Mouse (Mus musculus) T-cell, adult 2 months (primary cell): ENCODE data around the gene Sncb.
"Not testable (repeated sequence)": the region's sequence is repeated elsewhere in the genome, so short reads cannot be mapped to it uniquely, and the experiment has no call there.

Source experiments
- DNase-seq: peaks from one replicate; pipeline ENCODE4 v3.0.0; 2022; ENCODE audit warnings: low spot score

Gene Sncb

DNA sequence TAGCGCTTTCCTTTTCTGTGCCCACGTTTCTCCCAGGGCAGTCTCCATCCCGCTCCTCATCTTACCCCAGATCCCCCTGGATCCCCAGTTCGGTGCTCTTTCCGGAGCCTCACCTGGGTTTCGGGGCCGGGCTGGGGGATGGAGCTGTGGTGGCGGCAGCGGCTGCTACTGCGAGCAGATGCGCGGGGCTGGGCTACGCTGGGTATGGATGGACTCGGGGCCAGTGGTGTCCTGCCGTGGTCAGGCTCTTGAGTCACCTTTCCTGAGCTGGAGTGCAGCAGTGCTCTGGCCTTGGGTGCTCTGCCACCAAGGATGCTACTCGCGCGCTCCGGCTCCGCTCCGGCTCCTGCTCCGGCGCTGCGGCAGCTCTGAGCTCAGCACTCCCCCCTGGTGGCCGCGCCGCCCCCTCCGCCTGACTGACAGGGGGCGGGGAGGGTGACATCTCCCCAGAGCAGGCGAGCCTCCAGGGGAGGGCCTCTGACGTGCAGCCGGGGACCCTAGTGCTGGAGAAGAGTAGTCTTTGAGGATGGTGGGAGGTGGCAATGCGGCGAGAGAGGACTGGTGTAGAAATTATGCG is at the start of gene Sncb:
Gene Sncb (minus strand): TSS at position 404 of the 577 bp plus-strand sequence.
- DNase-seq, result peak; percentile 61

DNA sequence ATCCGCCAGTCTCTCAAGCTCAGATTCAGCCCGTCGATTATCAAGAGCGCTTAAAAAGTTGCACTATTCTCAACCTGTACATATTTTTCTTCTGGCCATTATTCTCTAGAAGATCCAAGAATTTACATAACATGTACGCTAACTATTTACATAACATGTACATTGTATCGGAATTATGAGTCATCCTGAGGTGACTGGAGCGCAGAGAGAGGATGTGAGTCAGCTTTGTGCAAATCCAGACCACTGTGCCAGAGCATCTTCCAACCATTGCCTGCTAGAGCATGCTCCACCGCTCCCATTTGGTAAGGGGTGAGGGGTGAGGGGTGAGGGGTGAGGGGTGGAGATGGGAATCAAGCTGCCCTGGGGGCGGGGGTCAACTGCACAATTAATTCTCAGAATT is 47.0 kb upstream of the Sncb start:
- no peak for DNase-seq

DNA sequence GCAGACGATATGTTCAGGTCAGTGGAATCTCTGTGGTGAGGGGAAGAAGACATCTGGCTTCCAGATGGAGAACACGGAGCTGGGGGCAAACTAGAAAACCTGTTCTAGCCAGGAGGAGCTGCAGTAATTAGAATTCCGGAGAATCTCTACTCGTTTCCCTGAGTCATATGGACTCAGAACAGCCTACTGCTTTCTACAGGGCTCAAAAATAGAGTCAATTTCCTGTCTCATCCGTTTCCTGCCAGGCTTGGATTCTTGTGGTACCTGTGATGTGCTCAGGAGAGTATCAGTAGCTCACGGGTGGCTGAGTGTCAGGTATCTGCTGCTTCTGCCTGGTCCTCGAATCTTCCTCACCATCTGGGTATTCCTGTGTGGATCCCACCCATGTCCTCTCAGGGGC is 45.1 kb upstream of the Sncb start:
- no peak for DNase-seq

DNA sequence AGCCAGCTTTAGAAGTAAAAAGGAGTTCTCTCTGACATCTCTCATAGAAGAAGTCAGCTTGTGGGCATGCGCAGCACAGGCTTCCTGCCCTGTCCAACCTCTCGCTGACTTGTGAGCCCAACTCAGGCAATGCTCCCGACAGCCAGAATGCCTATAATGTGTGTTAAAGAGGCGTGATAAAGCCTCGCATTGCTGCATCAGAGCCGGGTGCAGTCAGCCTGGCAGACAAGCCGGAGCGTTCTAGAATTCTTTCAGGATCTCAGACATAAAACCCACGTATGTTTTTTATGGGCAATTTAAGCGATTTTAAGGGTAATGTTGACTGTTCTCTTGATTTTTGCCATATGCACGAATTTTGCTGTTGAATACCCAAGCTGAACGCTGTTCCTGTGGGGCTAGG is 41.7 kb upstream of the Sncb start:
- DNase-seq, result no peak

DNA sequence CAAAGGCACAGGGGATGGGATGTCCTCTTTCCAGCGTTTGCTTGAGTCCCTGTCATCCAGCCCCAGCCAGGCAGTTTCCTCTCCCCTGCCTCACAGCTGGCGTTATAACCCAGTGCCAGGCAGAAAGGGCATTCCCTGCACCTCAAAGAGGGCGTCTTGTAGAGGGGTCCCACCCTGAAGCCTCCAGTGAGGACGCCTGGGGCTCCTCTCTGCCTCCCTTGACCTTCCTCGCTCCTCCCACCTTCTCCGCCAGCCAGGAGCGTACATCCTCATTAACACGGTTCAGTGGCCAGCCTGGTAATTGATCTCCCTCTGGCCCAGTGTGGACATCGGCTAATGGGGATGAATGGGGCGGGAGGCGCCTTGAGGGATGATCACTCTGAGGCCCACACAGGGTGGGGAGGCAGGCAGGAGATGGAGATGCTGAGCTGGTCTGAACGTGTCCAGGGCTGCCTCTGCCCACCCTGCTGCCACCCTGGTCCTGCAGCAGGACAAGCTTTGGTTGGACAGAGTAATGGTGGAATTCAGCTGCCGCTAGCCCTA is 40.1 kb upstream of the Sncb start:
- DNase-seq, result no peak

DNA sequence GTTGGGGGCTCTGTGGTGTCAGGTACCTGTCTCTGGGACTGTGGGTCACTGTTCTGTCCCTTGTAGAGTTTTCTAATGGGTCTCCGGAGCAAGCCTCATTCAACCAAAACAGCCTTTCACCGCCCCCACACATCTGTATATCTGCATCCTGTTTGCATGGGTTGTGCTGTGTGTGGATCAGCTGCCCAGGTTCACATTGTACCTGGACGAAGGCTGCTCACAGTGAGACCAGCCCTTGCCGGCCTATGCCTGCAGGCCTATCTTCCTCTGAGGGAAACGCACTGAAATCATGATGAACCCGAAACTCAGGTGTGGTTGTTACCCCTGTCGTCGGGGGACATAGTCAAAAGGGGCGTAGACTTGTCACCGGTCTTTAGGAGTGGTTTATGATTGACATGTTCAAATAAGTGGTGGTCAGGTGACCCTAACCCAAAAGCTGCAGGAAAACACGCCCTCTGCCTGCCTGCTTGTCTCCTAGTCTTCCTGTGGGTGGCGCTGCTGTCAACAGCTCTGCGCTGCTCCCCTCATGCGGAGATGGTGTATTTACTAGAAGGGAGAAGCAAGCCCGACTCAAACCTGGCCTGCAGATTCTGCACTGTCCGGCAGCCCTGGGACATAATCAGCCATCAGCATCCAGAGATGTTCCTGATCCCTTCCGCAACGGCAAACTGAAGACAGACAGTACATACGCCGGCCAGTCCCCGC is 38.9 kb upstream of the Sncb start:
- no peak for DNase-seq

DNA sequence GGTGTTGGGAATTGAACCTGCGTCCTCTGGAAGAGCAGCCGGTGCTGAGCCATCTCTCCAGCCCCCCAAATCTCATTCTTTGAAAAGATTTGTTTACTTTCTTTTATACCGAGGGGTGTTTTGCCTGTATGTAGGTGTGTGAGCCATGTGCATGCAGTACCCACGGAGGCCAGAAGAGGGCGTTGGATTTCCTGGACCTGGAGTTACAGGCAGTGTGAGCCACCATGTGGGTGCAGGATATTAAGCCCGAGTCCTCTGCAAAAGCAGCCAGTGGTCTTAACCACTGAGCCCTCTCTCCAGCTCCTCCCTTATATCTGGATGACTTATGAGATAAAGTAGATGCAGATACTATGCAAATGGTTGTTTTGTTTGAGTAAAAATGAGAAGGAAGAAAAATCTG is 36.6 kb upstream of the Sncb start:
- DNase-seq, result no peak

DNA sequence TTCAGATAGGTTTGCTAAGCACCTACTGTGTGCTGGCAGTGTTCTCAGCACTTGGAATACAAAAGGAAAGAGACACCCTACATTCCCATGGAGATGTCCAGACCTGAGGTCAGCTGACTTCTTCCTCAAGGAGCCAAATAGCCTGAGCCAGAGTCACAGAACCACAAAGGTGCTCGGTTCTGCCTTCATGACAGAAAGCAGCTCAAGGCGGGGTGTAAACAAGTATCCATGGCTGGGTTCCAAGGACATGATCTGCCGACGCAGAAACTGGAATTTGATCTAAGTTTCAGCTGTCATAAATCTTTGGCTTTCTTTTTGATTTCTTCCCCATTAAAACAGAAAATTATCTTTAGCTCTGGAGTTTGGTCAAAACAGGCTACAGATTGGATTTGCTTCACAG is 33.8 kb upstream of the Sncb start:
- no peak for DNase-seq

DNA sequence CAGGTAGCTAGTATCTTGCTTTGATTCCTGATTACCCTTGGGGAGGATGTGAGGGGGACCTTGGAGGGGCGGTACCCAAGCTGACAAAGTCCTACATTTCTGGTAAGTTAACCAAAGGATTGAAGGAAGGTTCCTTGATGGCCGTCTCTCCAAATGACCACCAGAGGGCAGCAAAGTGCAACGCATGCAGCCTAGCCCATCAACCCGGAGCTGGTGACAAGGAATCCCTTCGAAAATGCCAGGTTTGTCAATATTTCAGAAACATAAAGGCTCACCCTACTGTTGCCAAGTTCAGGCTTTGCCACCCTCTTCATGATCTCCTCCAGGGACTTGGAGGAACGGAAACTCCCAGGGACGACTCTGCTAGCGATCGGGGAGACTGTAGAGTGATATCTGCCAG is 33.3 kb upstream of the Sncb start:
- DNase-seq, result peak; percentile 52

DNA sequence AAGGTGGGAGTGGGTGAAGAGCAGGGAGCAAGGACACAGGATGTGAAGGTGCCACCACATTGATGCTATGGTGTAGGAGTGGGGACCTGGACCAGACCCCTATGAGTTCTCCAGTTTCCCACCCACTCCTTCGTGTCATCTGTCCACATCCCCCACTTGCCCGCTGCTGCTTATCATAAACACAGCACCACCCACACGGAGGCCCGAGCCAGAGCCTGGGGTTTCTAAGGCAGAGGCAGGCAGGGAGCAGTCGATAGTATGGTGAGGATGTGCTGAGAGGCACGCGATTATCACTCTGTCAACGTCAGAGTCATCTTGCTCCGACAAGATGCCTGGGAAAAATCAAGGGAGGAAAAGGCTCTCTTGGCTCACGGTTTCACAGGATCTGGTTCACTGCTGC is 32.3 kb upstream of the Sncb start:
- DNase-seq, result no peak

DNA sequence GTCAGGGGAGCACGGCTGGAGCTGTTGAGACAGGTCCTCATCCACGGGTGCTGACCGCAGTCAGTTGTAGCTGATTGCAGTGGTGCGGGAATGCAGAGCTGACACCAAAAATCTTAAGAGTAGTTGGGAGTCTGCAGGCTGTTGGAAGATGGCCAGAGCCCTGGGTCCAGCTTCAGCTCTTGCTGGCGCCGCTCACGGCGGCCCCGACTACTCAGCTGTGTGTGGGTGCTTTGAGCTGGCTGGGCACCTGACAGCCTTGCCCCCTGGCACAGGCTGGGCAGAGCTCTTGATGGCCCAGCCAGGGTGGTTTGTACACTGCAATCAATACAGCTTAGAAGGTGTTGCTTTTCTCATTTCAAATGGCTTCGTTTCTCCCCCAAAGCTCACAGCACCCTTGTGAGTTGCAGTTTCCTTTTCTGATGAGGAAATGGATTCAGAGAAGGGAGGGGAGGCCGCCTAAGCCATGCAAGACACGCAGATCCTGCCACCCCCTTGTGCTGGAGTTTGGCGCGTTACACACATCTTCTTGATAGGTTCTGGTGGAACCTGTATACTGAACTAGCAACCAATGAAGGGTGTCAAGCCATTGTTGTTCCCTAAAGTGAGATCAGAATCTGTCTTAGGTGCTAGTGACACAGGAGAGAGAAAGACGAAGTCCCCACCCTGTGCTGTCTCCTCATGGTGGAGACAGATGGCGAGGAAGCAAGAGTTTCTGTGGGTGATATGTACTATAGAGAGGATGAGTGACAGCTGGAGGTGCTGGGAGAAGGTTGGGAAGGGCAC is 31.7 kb upstream of the Sncb start:
- DNase-seq, result no peak

DNA sequence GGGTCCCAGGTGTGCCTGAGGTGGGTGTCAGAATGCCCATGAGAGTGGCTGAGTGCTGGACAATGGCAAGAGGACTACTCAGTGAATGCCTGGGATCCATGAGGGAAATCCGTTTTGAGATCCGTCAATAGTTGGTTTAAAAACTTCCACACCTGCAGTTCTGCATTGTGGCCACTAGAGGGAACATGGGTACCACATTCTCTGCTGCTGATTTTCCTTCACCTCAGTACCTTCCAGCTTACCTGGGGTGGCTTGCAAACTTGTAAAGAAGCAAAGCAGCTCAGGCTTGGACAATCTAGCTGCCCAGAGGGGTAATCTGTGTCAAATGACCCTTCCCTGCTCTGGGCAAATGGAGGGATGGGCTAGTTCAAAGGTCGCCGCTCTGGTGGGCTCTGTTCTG is 31.0 kb upstream of the Sncb start:
- DNase-seq, result peak; percentile 24

DNA sequence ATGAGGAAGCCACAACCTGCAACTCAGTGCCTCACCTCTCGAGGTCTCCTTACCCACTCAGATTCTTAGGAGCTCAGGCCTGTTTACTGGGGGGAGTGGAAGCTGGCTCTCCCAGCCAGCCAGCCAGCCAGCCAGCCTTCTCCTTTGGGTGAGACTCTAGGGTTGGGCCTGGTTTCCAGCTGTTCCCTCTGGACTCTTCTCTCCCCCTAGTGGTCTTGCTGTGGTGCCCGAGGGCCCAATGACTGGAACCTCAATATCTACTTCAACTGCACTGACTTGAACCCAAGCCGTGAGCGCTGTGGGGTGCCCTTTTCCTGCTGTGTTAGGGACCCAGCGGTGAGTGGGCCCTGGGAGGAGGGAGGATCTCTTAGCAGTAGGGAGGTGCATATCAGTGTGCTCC is 28.4 kb upstream of the Sncb start:
- no peak for DNase-seq

DNA sequence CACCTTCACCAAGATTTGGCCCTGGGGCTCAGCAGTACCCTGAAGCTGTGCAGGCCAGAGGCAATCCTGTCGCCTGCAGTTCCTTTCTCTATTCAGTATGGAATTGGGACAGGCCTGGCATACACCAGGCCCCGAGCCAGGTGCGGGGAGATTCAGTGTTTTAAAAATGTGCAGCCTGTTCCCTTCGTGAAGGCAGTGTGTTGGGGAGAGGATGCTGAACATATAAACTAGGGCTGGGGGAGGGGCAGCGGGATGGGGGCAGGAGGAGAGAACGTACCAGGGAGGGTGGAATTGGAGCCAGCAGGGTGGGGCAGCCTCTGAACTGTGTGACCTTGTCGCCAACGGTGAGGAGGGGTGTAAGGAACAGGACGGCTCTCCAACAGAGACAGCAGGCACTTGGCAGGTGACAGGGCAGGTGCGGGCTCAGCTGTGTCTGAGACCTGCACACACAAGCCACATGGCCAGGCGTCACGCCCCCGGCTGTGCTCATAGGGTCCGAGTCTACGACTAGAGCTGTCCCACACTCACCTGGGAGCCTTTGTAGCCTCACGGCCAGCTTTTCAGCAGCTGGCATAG is 27.7 kb upstream of the Sncb start:
- DNase-seq, result no peak

DNA sequence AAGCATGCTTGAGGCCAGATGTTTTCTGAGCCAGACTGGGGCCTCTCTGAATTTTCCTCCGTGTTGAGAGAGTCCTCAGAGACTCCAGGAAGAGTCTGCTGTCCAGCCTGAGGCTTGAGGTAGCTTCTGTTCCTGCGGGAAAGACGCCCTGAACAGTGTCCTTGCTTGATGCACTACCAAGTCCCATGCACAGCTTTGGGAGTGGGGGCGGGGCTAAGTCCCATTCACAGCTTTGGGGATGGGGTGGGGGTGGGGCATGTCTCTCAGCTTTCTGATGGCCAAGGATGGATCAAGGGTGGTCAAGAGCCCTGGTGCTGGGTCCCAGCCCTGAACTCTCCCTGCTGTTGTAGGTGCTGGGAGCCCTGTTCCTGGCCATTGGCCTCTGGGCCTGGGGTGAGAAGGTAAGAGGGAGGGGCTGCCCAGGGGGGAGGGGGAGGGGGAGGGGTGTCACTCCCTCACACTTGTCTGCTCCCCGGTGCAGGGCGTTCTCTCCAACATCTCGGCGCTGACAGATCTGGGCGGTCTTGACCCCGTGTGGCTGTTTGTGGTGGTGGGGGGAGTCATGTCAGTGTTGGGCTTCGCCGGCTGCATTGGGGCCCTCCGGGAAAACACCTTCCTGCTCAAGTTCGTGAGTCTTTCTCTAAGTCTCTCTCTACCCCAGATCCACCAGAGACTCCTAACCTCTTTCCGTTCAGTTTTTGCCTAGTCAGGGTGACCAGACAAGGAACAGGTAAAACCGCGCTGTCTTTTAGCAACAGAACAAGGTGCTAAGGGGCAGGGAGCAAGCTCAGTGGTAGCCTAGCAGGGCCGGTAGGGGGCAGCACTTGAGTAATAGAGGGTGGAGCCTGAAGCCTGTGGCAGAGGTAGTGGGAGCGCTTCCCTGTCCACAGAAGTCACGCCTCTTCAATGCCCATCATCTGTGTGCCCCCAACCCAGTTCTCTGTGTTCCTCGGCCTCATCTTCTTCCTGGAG is 26.1 kb upstream of the Sncb start:
- peak; percentile 8 for DNase-seq

DNA sequence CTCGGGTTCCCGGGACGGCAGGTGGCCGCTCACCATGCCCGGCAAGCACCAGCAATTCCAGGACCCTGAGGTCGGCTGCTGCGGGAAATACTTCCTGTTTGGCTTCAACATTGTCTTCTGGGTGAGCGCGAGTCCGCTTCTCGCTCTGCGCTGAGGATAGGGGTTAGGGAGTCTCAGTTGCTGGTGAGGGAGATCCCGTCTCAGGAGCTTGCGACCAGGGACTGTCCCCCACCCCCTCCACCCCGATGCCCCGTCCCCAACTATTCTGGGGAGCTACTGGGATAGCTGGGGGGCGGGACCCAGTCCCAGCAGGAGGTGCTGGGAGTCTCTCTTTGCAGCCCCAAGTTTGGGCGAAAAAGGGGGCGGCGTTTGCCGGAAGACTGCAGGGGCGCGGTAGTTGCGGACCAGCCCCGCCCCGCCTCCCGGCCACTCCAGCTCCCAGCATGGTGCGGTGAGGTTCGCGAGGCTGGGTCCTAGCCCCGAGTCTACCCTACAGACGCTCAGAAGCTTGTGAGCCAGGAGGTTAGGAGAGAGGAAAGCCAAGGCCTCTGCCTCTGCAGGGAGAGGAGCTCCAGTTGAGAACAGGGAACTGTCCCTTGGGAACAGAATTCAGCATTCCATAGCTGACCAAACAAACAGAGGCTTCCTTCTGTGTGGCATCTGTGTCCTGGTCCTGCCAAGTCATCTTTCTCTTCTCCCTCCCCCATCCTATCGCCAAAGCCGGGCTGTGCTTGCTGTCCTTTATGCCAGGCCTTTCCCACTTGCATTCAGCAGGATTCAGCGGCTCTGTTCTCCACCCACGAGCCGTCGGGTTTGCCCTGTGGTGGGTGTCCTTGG is 23.4 kb upstream of the Sncb start:
- DNase-seq, result no peak

DNA sequence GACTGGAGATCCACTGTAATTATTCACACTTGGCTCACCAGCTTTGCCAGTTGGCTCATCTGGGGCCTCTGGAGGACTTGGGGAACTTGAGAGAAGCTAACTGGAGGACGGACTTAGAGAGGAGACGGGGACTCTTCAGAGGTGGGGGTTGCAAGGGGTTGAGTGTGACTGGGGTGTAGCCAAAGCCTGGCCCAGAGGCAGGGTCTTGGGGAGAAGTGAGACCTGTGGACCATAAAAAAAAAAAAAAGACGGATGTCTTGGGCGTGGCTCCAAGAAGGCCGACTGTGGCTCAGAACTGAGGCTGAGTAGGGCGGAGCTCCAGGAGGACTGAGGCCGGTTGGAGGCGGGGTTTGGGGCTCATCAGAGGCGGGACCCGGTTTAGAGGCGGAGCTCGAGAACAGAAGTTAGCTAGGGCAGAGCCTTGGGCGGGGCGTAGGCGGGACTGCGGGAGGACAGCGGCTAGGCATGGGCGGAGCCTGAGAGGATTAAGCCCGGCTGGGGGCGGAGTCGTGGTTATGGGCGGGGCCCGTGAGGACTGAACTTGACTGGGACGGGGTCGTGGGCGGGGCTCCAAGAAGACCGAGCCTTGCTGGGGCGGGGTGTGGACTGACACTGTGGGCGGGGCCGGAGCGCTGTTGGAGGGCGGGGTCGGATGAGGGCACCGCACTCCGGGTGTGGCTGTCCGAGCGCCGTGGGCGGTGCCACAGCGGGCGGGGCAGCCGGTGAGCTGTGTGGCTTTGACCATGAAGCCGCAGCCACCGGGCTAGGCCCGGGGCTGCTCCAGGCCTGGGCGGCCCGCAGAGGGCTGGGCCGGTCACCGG is 22.6 kb upstream of the Sncb start, which contains the start of gene Tspan17:
Gene Tspan17 (plus strand): TSS at position 638 of the 821 bp plus-strand sequence.
- DNase-seq, result peak; percentile 79

DNA sequence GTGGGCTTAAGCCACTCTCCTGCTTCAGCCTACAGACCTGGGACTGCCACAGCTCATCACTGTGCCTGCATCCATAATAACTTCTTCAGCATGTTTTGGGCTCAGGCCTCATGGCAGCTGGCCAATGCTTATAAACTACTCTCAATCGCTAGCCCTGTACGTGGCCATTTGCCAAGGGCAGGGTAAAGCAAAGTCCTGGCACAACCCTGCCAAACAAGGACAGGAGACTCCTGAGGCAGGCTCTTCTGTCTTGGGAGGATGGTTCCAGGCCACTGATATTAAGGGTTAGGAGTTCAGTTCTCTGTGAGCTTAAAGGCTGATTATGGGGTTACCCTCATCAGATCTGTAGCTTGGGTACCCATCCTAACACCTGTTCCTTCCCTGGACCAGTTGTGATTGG is 21.2 kb upstream of the Sncb start:
- not testable (repeated sequence) for DNase-seq

DNA sequence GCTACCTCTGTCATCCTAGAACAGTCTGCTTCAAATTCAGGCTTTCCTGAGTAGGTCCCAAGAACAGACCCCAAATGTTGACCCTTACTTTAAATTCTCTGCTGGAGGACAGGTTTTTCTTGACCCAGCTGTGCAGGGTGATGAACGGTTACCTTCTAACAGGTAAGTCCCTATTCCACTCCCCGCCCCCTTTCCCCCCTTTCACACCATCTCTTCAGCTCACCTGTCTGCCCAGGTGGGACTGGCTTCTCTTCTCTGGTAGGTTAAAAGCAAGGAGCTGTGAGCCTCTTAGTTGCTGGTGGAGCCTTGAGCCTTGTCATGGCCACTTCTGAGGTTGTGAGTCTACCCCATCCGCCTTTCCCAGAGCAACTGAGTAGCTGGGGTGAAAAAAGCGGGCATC is 17.3 kb upstream of the Sncb start, which contains the start of gene Eif4e1b:
Gene Eif4e1b (plus strand): TSS at position 301 of the 400 bp plus-strand sequence.
- no peak for DNase-seq
